Mouse (Mus musculus) left cerebral cortex, adult 11 months (tissue): ENCODE results near the gene Xpnpep2.

Experiments
- DNase-seq: peaks from one replicate; pipeline ENCODE4 v3.0.0; 2022; ENCODE audit warnings: low spot score

The Xpnpep2 gene

GRCm38 (mm10) chrX:48124132-48125071 is 15.9 kb downstream of the Xpnpep2 start:
- peak; percentile 22 for DNase-seq

DNA sequence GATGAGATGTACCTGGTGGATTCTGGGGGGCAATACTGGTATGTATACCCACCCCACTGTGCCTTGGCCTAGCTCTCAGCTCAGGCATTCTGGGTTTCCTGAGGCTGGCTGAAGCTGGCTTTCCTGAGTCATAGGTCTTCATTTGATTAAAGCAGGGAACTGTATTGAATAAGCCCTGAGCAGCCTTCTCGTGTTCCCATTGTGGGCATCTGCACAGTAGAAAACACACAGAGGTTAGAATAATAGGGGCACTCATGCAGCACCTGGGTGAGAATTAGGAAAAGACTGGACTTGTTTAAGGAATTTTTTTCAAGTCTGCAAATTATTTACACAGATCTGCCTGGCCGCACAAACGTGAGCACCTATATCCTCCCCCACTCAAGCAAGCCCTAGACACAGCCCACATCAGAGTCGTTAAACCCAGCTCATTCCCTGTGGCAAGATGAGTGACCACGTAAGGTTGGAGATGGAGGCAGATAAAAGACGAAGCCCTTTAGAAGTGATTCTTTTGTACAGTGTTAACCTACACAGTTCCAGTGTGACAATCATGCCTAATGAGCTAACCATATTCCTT is 18.5 kb downstream of the Xpnpep2 start:
- no peak for DNase-seq

GRCm38 (mm10) chrX:48127502-48128218 is 19.1 kb downstream of the Xpnpep2 start:
- no peak for DNase-seq

- no peak for DNase-seq
These were observed 20.6 kb downstream of the Xpnpep2 start for GRCm38 (mm10) chrX:48129167-48129566.

GRCm38 (mm10) chrX:48136935-48137334 is 28.4 kb downstream of the Xpnpep2 start:
- DNase-seq = no peak

DNA sequence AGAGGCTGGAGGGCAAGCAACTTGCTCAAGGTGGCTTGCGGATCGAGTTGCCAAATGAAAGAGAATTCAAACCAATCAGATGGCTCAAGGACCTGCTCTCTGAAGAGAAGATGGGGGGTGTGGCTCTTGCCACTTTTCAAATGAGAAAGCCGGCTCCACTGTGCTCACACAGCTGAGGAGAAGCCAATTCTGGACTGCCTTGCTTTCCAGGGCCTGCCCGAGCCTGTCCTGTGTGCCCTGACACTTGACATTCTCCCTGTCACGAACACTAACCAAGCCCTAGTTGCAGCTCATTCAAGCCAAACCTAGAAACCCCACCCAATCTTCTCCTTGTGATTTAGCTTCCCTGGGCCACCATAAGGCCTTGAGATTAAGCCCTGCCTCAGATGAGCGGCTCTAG is 29.5 kb downstream of the Xpnpep2 start:
- no peak for DNase-seq

- DNase-seq = no peak
These were observed 30.2 kb downstream of the Xpnpep2 start for GRCm38 (mm10) chrX:48138539-48139275.

DNA sequence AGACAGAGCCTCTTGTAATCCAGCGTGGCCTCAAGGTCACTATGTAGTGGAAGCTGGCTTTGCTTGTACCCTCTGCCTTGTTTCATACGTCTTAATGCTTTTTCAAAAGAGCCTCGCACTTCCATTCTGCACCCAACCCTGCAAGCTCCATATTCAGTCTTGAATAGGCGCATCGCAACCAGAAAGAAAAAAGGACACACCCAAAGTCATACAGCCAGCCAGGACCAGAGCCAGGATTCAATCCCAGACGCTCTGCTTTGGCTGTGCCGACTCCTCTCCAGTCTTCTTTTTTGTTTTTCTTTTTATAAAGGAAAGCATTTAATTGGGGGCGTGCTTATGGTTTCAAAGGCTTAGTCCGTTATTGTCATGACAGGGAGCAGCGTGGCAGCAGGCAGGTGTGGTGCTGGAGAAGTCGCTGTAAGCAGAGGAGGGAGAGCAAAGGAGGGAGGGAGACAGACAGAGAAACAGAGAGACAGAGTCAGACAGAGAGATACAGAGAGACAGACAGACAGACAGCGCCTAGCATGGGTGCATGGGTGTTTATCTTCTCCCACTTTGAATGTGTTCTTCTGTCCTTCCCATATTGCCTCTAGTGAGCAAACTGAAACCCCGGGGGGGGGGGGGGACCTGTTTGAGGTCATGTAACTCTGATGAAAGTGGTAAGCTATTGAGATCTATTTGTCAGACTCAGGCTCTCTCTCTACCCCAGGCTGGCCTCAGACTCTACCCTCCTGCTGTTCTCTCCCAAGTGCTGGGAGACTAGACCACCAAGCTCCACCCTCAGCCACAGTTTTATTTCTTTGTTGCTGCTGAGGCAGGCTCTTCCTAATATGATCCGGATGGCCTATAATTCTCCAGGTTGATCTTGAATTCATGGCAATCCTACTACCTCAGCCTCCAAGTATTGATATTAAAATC is 31.1 kb downstream of the Xpnpep2 start:
- DNase-seq = no peak

- DNase-seq = no peak
These were observed 31.9 kb downstream of the Xpnpep2 start for GRCm38 (mm10) chrX:48140286-48140877.

DNA sequence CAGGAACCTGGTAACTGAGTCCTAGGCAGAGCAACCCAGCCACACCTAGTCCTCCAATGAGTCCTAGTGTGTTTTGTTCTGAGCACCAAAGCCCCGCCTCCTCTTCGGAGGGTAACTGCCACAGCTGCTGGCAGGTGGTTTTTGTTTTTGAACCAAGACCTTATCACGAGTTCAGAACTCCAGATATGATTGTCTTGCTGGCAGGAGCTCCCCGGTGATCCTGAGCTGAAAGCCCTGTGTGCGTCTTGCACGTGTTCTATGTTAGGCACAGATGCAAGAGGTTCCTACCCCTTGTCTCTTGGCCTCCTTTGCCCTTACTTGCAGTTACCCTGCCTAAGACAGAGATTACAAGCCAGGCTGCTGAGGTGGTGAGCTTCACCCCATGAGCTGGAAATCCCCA is 33.0 kb downstream of the Xpnpep2 start:
- no peak for DNase-seq

DNA sequence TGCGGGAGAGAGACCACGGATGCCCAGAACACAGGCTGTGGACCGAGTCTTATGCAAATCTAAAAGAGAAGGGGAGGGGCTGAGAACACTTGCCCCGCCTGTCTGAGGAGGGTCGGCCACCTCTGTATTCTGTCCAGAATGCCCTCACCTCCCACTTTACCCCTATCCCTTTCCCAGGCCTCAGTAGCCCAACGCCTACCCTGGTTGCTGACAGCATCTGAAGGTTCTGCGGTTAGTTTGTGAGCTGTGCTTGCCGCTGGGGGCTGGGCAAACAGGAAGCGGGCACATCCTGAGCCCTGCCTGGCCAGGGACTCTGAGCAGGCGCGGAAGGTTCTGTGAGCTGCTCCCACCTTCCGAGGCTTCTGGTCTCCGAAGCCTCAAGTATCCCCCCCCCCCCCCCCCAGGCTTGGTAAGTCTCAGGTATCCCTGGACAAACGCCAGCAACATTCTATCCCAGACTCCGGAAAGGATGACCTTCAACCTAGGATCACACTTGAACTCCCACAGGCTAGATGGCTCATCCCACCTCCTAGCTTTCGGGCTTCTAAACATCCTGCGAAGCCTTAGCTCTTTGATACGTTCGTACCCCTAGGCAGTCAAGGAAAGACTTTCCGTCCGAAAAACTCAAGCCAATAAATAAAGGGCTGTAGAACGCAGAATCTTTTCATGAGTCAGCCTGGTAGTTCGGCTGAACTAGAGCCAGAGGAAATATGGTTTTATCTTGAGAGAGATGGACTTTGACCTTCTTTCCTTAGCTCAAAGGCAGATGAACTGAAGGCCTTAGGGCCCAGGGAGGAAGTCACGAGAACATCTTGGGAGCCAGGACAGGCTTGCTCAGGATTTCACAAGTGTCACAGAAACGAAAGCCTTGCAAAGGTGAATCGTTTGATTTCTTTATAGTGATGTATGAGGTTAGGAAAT is 35.1 kb downstream of the Xpnpep2 start:
- no peak for DNase-seq

- no peak for DNase-seq
These were observed 37.7 kb downstream of the Xpnpep2 start, which contains the start of gene Sash3 for GRCm38 (mm10) chrX:48146262-48146661. Sash3 (plus strand) TSS chrX:48146436.

DNA sequence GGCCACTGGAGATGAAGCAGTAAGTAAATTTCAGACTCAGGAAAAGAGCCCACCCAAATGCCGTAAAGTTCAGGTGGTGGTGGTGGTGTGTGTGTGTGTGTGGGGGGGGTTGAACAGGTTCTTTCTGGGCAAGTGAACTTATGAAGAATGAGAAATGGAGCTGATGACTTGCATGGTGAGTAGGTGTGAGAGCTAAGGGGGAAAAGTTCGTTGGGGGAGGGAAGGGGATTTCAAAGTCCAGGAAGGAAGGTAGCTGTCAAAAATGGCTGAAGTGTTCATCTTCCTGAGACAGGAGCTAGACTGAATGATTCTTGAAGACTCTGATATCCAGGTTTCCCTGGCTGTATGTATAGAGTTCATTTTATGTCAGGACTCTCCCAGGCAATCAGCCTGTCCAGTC is 38.7 kb downstream of the Xpnpep2 start:
- DNase-seq = no peak

- DNase-seq = no peak
These were observed 39.2 kb downstream of the Xpnpep2 start for GRCm38 (mm10) chrX:48147741-48148186.

DNA sequence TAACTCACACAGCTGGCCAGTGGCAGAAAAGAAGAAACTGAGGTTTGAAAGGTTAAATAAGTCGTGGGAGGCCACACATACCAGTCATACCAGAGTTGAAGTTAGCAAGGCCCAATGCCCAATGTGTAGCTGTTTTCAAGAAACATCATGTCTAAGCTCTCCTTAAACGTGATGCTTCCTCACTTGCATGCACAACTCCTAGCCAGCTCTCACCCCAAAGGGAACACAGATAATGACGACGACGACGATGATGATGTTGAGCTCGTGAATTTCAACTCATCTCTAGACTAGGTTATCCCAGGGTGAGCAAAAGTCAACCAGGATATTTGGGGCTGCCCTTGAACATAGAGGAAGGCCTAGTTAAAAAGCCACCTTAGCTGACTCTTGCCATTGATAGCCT is 43.6 kb downstream of the Xpnpep2 start:
- DNase-seq = no peak

GRCm38 (mm10) chrX:48153414-48153813 is 44.9 kb downstream of the Xpnpep2 start:
- no peak for DNase-seq

DNA sequence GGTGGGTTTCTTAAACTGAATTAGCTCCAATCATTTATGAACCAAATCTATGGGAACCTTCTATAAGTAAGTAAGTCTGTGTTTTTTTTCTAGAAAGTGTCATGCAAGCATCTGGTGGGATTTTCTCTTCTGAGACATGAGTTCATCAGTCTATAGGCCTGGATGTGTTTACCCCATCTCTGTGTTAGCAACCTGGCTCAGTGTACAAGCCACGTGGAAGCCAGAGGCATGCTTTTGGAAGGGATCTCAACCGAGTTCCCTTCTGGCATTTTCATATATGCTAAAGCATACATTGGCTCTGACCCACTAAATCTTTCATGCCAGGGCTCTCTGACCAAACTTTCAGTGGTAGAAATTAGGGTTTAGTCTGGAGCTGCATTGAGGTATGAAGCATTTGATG is 45.4 kb downstream of the Xpnpep2 start:
- DNase-seq = no peak

GRCm38 (mm10) chrX:48155489-48155888 is 47.0 kb downstream of the Xpnpep2 start:
- DNase-seq = no peak

GRCm38 (mm10) chrX:48157396-48157795 is 48.9 kb downstream of the Xpnpep2 start:
- DNase-seq = no peak
